Mouse (Mus musculus) left cerebral cortex, adult 18-20 months (tissue): ENCODE measurements around the gene Lcn4. TPM values are rescaled to one million over a fixed set of nuclear protein-coding genes. Genes with fewer than 3 reads are reported as not detected.
A peak's percentile ranks its signal among the peaks of the same experiment; 100 is the strongest.

Experiments used
- DNase-seq, 2 experiments: peaks; one replicate each; pipeline ENCODE4 v3.0.0; 2021 to 2022; ENCODE audit warnings: low spot score in 2 of 2, mixed read lengths in 1 of 2
- long read RNA-seq, 2 experiments: library from polyadenylated mRNA; stranded (forward); transcript quantifications; one replicate each; pipeline ENCODE4 v2.0.0; 2021
- total RNA-seq, 2 experiments: library from RNA; stranded (reverse); gene quantifications; 2 replicates each; pipeline ENCODE4 v1.2.3; 2021

The Lcn4 gene
- total RNA-seq, result not detected
- long read RNA-seq, experiment 1, result 0 reads
- long read RNA-seq, experiment 2, result 0 reads

DNA sequence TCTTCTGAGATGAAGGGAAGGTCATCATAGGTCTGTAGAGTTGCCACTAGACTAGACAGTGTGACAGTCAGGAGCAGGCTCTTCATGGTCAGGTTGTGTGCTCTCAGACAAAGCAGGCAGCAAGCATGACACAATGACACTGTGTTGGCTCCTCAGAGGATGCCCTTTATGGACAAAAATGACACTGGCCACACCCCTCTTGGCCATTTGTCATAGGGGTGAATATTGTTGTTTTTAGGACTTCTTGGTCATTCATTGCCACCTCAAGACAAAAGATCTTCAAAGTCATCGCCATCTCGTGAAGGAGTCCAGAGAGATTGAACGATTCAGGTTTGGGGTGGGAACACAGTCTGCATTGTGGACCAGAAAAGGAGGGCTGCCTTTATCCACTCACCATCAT is at the start of gene Lcn4:
Gene Lcn4 (minus strand): TSS at position 101 of the 400 bp plus-strand sequence.
- no peak for DNase-seq

DNA sequence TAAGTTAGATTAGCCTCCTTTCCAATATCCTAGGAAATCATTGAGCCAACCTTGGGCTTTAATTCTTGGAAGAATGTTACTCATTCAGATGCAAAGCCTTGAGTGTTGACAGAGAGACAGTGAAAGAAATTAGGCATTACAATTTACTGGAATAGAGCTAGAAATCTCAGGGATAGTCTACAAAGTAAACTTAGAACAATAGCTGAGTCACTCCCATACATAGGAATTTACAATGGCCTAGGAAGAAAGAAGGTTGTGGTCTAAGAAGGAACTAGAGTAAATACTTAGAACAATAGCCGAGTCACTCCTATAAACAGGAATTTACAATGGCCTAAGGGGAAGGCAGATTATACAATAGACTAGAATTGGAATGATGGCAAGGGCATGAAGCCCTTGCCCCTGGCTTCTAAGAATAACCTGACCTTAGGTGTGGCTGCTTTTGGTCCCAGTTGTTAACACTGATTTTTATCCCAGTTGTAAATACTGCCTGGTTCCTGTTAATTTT is 15.1 kb upstream of the Lcn4 start:
- no peak for DNase-seq

DNA sequence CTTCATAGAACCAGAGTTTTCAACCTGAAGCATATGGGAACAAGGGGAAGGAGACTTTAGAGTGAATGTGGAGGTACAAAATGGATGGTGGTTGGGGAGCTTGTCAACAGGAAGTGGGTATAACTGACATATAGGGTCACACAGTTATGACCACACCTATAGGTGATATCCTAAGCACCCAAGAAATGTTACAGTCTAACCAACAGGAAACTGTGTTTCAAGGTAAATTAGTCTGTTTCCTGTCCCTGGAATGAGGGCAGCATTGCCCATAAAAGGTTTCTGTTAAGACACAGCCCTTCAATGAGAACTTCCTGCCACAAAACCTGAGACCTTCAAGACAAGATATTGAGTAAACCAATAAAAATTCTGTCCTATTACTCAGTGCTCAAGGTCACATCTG is 2.3 kb downstream of the Lcn4 start:
- no peak for DNase-seq

DNA sequence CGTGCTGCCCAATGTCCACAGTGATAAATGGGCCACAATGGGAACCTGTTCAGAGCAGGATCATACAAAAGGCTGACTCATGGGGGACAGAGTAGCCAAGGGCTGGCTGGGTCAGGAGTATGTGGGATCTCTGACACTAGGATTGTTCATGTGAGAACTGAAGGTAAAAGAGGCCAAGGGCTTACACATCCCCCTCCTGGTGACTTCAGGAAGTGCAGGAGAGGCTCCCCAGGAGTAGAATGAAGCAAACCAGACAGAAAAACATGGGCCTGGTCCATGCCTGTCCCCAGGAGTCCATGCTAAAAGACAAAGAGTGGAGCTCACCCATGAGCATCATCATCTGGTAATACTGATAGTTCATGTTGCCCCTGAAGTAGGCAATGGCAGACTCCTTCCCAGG is 7.5 kb downstream of the Lcn4 start:
- DNase-seq, result peak; percentile 22 to 34

DNA sequence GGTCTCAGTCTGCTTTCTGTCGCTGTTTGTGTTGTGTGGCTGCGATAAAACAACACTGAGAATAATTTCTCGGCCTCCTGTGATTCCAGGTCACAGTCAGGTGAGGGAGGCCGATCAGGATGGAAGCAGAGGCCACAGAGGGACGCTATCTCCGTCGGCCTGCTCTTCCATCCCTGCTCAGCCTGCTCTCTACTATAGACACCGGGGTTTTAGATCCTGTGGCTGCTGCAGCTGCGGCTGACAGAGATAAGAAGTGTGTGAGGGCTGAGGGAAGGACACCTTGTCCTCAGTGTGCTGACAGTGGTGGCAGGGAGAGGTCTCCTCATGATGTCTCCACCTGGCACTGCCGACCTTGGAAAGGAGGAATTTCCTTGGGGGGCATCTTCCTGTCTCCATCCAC is 8.0 kb downstream of the Lcn4 start:
- DNase-seq, result no peak

DNA sequence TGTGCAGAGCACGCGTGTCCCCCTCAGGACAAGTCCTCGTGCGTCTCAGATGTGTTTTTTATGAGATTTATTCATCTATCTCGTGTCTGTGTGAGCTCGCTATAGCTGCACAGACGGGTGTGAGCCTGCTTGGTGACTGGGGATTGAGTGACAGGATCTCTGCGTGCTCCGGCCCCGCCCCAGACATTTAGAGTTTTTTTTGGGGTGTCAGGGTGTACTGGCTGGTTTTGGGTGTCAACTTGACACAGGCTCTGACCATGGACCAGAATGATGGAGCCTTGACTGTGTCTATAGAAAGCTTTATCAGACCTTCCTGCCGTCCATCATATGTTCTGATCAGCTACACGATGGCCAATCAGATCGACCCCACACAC is 8.6 kb downstream of the Lcn4 start:
- no peak for DNase-seq

DNA sequence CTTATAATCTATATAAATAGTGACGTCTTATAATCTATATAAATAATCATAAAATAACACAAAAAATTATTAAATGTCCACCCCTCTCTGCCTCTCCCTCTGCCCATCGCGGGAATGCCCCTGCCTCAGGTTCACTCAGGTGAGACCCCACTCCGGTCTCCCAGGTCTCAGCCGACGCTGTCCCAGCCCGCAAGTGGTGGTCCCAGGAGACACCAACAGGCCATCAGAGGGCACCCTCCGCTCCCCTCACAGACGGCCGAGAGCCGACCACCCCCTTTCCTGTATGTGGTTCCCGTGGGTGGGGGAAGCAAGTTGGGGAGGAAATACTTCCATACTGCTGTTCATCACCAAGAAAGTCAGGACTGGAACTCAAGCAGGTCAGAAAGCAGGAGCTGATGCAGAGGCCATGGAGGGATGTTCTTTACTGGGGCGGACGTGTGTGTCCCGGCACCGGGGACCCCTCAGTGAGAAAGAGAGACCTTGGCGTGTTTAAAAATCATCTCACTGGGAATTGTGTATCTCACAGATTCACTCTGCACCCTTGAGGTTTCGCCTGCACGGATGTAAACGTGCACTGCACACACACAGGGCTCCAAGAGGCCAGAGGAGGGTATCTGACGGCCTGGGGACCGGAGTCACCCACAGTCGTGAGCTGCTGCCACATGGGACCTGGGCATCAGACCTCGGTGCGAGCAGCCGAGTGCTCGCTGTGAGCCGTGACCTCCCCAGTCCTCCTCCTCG is 9.1 kb downstream of the Lcn4 start:
- no peak for DNase-seq

DNA sequence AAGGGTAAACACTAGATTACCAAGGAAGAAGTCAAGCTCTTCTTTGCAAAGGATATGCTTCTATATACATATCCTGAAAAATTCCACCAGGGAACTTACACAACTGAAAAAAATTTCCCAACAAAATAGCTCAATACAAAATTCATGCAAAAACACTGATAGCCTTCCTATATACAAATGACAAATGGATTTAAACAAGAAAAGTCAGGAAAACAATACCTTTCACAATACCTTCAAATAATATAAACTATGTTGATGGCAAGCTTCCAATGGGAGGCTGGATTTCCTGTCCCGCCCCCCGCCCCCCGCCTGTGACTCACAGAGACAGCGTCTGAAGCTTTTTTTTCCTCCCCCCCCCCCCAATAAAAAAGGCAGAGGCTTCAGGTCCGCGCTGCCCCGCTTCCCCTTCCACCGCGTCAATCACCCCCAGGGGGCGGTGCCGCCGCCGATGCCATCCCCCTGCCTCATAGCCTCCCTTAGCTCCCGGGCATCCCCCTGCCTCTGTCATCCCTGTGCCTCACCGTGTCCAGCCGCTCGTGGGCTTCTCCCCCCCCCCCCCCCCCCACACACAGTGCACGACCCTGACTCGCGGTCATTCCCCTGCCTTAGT is 9.8 kb downstream of the Lcn4 start:
- DNase-seq, result no peak

DNA sequence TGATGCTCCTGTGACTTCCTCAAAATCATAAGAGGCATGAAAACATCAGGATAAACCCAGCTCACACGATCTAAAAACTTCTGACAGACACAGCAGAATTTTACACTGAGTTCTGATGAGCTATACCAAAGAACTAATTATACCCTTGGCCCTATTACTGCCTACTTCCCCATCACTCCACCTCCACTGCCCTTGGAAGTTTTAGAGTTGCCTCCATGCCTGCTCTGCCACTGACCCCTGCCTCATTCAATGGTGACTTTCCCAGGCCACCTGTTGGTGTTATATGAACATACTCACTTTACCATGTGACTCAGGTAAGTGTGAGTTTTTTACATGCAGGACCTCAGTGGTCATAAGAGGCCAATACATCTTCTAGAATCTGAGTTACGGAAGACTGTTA is 13.7 kb downstream of the Lcn4 start:
- DNase-seq, result no peak

DNA sequence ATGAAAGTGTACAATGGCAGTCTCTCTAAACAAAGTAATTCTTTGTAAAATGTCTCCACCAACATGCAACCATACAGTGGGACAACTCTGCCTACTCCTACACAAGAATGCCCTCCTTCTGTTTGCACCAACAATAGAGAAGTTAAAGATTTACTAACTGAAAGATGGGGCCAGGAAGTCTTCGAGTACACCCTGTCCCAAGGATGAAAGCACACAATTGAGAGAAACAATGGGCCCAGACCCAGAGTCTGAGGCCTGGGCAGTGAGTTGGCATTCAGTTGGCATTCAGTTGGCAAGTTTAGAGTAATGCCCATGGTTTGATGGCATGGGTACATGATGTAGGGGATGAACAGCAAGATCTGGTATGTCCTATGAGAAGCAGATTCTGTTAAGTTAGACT is 16.4 kb downstream of the Lcn4 start:
- no peak for DNase-seq

DNA sequence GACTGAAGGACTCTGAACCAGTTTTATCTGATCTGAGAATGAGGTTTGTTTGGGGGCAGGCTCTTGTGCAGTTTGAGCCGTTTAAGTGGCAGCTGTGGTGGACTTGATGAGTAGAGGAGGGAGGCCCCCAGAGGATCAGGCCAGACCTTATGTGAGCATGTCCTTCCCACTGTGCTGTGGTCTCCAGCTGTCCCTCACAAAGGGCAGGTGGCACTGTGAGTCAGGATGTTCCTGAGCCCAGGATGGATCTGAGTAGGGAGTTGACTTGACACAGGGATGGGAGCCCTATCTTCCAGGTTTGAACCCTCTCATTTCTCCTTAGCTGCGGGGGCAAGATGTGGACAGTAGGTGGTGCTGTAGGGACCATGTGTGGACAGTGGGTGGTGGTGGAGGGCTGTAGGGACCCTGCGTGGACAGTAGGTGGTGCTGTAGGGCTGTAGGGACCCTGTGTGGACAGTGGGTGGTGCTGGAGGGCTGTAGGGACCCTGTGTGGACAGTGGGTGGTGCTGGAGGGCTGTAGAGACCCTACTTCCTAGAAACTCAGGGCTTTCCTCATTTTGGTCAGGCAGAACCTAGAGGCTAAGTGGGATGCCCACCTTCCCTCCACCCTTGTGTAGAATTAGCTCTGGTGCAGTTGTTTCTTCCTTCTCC is 24.3 kb downstream of the Lcn4 start:
- peak; percentile 54 to 65 for DNase-seq

DNA sequence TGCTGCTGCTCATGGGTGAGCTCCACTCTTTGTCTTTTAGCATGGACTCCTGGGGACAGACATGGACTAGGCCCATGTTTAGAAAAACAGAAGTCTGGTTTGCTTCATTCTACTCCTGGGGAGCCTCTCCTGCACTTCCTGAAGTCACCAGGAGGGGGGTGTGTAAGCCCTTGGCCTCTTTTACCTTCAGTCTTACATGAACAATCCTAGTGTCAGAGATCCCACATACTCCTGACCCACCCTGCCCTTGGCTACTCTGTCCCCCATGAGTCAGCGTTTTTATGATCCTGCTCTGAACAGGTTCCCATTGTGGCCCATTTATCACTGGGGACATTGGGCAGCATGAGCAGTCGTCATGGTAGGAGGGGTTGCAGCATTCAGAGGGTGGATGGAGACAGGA is 27.1 kb downstream of the Lcn4 start:
- no peak for DNase-seq

DNA sequence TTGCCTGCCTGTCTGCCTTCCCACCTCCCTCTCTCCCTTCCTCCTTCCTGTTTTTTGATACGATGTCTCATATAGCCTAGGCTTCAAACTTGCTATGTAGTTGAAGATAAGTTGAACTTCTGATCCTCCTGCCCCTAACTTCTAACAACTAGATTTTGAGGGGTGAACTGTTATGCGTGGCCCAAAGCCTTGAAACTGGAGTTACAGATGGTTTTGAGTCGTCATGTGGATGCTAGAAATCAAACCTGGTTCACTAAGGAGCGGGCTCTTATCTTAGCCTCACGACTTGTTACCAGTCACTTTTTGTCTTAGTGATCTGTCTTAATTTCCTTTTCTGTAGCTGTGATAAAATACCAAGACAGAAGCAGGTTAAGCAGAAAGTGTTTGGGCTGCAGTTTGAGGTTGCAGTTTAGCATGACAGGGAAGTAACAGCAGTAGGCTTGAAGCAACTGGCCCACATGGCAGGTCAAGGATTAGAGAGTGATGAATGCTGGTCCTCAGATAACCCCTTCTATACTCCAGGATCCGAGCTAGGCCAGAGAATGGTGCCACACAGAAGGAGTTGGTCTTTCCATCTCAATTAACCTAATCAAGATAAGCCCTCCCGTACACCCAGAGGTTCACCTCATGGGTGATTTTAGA is 30.0 kb downstream of the Lcn4 start:
- DNase-seq, result no peak

DNA sequence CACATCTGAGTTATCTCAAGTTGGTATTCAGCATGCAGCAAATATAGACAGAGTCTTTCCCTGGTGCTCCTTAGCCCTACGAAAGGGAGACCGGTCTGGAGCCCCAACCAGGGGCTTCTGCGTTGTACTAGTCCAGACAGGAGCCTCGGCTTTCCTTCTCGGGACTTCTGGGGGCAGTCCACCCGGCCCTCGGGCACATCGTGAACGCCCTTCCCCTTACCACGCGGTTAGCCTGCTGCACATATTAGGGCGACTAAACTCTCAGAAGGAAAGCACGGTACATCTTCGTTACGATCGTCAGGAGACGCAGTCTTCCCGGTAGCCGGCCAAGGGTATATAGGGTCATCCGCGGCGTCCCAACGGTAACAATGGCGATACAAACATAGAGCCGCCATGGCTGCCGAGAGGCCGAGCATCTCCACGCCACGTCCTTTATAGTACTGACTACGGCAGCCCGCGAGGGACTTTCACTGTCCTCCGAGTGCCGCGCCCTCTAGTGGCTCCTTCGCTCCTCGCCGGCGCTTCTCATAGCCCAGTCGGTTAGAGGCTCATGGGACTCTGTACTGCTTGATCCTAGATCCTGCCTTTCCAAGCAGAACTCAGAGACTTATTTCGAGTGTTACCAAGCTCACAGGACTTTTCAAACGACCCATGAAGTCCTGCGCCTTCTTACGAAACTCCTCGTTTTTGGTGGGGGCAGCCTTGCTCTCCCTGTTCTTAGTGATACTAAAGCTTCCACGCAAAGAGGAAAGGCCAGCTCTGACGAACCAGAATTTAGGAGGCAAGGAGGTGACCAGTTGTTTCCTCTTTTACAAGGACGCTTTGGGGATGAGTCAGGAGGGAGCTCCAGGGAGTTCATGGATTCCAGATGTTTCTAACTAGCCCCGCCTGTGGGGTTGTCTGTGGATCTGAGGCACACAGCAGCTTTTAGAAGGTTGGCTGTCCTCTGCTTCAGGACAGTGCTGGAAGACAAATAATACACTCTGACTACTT is 30.9 kb downstream of the Lcn4 start:
- peak; percentile 97 to 99 for DNase-seq

DNA sequence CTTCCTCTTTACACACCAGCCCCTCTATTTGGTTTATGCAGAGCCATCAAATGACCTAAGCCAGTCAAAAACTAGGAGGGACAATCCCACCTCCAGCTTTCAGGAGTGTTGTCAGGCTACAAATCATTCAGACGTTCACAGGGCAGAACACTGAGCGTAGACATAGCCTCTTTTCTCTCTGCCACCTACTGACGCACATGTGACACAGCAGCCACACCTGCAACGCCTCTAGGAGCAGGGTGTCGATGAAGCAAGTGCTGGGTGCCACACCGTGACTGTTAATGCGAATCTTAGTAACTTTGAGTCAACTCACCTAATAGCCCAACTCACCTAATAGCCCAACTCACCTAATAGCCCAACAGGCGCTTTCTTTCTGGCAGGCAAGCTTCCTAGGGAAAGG is 32.0 kb downstream of the Lcn4 start:
- DNase-seq, result no peak

DNA sequence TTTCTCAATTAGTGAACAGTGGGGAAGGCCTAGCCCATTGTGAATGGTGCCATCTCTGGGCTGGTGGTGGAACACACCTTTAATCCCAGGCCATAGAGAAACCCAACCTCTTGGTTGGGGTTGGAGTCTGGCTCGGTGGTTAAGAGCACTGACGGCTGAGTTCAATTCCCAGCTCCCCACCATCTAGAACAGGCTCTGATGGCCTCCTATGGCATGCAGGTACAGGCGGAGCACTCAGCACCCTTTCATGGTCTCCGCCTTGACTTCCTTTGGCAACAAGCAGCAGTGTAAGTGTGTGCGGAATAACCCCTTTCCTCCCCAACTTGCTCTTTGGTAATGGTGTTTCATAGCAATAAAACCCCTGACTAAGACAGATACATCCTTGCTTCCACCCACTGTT is 32.5 kb downstream of the Lcn4 start:
- no peak for DNase-seq

DNA sequence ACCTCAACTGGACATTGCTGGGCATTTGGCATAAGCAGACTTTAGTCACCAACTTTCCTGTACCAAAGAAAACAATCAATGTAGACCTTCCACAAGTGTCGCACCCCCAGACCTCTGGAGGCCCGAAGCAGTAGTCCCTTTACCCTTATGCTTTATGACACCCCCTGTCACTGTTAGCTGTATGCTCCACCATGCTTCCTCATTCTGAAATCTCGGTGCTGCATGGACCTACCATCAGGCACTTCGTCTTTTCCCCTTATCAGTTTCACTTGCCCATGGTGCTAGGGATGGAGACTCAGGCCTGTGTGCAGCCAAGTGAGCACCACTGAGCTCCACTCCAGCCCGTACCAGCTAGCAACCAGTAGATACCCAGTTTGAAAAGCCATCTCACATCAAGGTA is 33.0 kb downstream of the Lcn4 start:
- DNase-seq, result no peak

DNA sequence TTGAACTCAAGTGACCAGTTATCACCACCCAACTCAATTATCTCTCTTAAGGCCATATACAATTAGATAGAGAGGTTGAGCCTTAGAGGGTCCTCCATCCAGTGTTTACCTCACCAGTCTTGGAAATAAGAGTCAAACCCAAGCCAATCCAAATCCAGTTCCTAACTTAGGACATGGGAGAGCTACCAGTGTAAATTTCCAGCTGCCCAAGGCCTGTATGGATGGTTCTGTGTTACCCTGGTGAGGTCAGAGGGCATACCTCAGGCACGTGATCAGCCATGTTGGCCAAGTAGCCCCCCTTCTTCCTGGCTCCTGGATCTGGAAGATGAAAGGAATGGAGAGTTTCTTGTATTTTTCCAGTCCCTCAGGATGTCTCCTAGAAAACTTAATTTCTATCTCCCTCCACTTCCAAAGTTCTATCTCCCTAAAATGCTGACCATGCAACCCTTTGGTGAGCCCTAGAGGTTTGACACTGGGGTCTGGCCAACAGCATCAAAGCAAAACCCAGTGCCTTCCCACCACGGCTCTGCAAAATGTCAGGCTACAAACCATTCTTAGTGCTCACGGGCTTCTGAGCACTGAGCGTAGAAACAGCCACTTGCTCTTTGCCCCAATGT is 33.7 kb downstream of the Lcn4 start:
- DNase-seq, result no peak

DNA sequence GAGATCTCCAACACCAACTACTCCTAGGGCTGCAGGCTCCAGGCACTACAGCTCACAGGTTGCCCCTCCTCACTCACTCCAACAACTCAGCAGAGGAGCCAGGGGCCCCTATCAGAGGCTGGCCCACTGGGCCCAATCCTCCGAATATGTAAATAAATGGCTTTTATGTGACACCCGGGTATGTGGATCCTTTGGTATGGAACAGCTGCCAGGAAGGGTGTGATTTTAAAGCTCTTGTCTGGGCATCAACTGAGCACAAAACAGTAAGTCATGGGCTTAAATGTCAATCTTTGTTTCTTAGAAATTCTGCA is 34.8 kb downstream of the Lcn4 start:
- no peak for DNase-seq
